Mouse (Mus musculus) erythroblast, embryonic 14.5 days (primary cell): Measurements from ENCODE around the gene Map4k4. TPM values are rescaled to one million over a fixed set of nuclear protein-coding genes. Genes with fewer than 3 reads are reported as not detected.

Source experiments
- H3K27me3 ChIP-seq: 2 replicates; pipeline ENCODE4 v1.6.1; 2012; ENCODE audit warnings: inconsistent platforms; ENCODE audit not compliant: control insufficient read depth
- H3K36me3 ChIP-seq: 2 replicates; pipeline ENCODE4 v1.6.1; 2012; ENCODE audit warnings: mild to moderate bottlenecking, inconsistent platforms; ENCODE audit not compliant: control insufficient read depth
- H3K4me1 ChIP-seq: 2 replicates; pipeline ENCODE4 v1.6.1; 2012; ENCODE audit warnings: inconsistent platforms; ENCODE audit not compliant: control insufficient read depth
- H3K4me3 ChIP-seq: replicated peaks from 2 replicates; pipeline ENCODE3; 2012; ENCODE audit warnings: moderate library complexity, mild to moderate bottlenecking, inconsistent platforms
- H3K9me3 ChIP-seq: 2 replicates; pipeline ENCODE4 v1.6.1; 2012; ENCODE audit warnings: low read length, inconsistent platforms, mixed read lengths; ENCODE audit not compliant: control insufficient read depth
- GATA1 ChIP-seq: IDR thresholded peaks from 2 replicates; pipeline ENCODE4 v1.6.1; 2012; ENCODE audit warnings: low read length, inconsistent platforms, mixed read lengths
- TAL1 ChIP-seq: IDR thresholded peaks from 3 replicates; pipeline ENCODE4 v1.6.1; 2012; ENCODE audit warnings: low read length, inconsistent platforms, mixed read lengths
- polyA plus RNA-seq: library from polyadenylated mRNA; stranded (reverse); fragments of >175 nt; gene quantifications from 2 replicates; pipeline ENCODE4 v1.2.3, GENCODE M21; 2012

Gene Map4k4
- polyA plus RNA-seq, 1 experiment: 0.12 TPM

DNA sequence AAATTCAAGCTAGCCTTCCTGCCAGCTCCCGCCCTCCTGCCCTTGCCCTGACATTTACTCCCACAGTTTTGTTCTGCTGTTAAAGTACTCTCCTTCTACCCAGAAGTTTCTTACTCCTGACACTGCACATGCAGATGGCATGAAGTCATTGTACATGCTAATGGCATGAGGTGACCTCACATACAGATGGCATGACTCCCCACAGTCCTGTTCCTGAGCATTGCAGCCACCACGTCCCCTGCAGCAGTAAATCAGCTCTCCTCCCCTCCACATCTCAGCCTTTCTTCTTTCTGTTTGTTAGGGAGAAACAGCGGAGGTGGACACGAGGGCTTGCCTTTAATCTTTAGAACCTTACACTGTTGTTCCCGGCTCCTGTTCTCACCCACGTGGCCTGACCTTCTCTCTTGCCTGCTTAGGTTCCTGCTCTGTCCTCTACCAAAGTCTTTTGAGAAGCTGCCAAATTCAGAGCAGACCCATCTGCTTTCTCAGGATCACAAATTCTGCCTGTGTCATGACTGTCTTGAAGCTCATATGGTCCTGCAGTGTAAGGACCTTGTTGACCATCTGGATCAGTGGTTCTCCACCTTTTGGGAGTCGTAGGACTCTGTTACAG, 114.5 kb downstream of the Map4k4 start:
- peaks cover 24% of the 10 kb centered on the region for H3K36me3 ChIP-seq
- no peak overlapping the region for H3K4me3 ChIP-seq
- H3K27me3 ChIP-seq: no peaks in the 10 kb centered on the region
- TF ChIP-seq GATA1 (no peak), TAL1 (no peak)
- H3K9me3 ChIP-seq: peaks cover 9% of the 10 kb centered on the region; the same call in 1 of the 2 replicates
- H3K4me1 ChIP-seq: no peaks in the 10 kb centered on the region

DNA sequence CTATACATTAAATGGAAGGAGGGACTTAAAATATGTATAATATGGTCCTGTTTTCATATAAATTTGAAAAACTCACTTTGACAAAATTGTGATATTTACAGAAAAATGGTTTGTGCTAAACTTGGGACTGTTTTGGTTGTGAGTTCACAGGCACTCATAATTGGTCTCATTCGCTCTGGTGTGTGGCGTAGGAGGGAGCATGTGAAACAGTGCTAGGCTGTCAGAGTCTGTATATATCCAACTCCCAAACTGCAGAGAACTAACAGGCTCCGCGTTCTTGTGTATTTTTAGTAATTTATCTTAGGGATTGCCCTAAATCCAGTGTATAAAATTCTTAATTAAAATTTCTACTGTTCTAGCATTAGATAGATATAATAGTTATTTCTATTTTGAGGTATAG, 120.9 kb downstream of the Map4k4 start:
- Histone ChIP-seq H3K4me1 (no peaks in the 10 kb centered on the region), H3K9me3 (no peaks in the 10 kb centered on the region), H3K36me3 (peaks cover 12% of the 10 kb centered on the region), H3K4me3 (no peak overlapping the region), H3K27me3 (no peaks in the 10 kb centered on the region)
- TF ChIP-seq GATA1: no peak
- TF ChIP-seq TAL1: no peak

DNA sequence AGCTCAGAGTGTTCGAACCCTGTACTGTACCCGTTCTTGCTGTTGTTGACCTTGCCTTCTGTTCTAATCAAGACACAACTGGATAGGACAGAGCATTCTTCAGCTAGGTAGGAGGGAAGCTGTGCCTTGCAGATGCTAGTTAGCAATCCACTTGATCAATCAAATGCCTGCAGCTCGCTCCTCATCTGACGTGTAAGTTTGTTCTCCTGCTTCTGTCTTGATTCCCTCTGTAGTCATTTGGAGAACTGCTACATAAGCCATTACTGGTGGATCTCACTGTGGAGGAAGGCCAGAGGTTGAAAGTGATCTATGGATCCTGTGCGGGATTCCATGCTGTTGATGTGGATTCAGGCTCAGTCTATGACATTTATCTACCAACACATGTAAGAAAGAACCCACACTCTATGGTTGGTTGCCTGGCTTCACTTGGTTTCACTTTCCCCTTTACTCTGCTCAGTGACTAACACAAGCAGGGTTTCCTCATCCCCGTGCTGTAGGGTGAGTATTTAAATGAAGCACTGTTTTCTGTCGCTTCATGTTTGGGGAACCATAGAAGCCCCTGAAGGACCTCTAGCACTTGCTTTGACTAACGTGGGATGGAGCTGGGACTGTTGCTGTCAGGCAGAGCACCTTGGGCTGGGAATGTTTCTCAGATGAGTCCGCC, 121.9 kb downstream of the Map4k4 start:
- peaks cover 9% of the 10 kb centered on the region for H3K36me3 ChIP-seq
- no peaks in the 10 kb centered on the region for H3K27me3 ChIP-seq
- TF ChIP-seq TAL1: no peak
- TF ChIP-seq GATA1: no peak
- no peak overlapping the region for H3K4me3 ChIP-seq
- no peaks in the 10 kb centered on the region for H3K9me3 ChIP-seq
- no peaks in the 10 kb centered on the region for H3K4me1 ChIP-seq

DNA sequence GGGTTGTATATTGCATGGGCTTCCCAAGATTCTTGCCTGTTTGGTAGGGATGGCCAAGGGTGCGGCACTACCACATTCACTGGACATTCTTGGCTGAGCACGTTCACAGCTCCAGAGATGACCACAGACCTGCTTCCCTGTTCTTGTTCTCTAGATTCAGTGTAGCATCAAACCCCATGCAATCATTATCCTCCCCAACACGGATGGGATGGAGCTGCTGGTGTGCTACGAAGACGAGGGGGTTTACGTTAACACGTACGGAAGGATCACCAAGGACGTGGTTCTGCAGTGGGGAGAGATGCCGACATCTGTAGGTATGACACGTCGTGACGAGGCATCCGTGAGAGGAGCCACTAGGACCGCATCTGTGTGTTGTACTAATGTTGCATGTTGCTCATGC, 122.5 kb downstream of the Map4k4 start:
- TF ChIP-seq TAL1: no peak
- no peak for TF ChIP-seq GATA1

DNA sequence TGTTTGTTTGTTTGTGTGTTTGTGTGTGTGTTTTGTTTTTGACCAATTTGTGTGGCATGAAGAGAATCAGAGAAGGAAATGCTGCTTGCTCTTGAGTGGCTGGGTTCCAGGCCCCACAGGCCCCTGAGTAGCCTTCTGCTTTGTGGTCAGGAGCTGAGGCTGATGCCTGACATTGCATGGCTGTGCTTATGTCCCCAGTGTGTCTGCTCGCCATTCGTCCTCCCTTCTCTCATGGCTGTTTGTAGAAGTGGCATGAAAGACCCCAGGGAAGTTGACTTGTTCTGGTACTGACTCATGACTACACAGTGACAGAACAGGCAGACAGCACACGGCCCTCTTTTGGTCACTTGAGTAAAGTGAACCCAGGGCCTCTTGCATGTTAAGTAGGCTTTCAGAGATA, 123.0 kb downstream of the Map4k4 start:
- Histone ChIP-seq H3K4me3 (no peak overlapping the region), H3K4me1 (no peaks in the 10 kb centered on the region), H3K36me3 (peaks cover 9% of the 10 kb centered on the region), H3K27me3 (no peaks in the 10 kb centered on the region), H3K9me3 (no peaks in the 10 kb centered on the region)
- TF ChIP-seq TAL1 (no peak), GATA1 (no peak)

More for the DNA sequence above, 122.5 kb downstream of the Map4k4 start:
- Histone ChIP-seq H3K36me3 (peaks cover 9% of the 10 kb centered on the region), H3K4me3 (no peak overlapping the region), H3K27me3 (no peaks in the 10 kb centered on the region), H3K4me1 (no peaks in the 10 kb centered on the region), H3K9me3 (no peaks in the 10 kb centered on the region)

DNA sequence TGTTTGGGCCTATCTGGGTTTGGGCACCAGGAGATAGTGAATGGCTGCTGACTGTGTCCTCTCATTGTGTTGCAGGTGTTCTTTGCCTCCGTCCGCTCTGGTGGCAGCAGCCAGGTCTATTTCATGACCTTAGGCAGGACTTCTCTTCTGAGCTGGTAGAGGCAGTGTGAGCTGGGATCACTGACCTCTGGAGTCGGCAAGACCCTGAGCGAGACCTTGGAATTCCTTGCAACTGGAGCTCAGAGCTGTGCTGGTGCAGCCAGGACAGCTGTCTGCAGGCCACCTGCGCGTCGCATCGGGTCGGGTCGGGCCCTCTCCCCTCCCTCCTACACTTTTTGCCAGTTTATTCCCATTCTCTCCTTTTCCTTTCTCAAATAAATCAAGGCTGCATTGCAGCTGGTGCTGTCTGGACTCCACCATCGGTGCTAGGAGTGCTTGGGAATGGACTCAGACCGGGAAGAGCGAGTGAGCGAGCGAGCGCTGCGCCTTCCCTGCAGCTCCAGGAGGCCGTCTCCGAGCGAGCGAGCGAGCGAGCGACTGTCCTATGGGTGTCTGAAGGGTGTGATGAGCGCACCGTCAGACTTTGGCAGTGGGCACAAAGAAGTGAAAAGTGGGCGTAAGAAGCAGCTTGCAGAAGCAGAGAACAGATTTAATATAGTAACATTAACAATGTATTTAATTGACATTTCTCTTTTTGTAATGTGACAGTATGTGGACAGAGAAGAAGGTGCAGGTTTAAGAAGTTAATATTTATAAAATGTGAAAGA, 124.0 kb downstream of the Map4k4 start:
- TF ChIP-seq GATA1: no peak
- no peak for TF ChIP-seq TAL1
- no peaks in the 10 kb centered on the region for H3K27me3 ChIP-seq
- H3K36me3 ChIP-seq: peaks cover 9% of the 10 kb centered on the region
- no peak overlapping the region for H3K4me3 ChIP-seq
- H3K9me3 ChIP-seq: no peaks in the 10 kb centered on the region
- H3K4me1 ChIP-seq: no peaks in the 10 kb centered on the region

DNA sequence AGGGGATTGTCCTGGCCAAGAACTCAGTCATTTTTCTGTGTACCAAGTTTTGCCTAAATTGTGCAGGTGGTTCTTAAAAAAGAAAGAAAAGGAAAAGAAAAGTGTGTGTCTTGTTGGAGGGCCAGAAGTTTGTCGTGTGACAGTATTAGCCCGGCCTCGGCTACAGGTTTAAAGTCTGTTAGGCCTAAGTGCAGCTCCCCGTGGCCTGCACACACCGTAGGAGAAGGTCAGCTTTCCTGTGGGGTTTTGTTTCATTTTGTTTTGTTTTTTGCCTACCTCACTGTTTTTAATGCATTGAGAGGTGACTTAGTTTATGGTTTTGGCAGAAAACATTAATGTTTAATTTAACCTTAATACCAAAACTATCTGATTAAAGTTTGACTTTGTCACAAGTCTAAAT, 124.7 kb downstream of the Map4k4 start:
- H3K4me3 ChIP-seq: no peak overlapping the region
- H3K9me3 ChIP-seq: no peaks in the 10 kb centered on the region
- TF ChIP-seq TAL1 (no peak), GATA1 (no peak)
- H3K27me3 ChIP-seq: no peaks in the 10 kb centered on the region
- peaks cover 9% of the 10 kb centered on the region for H3K36me3 ChIP-seq
- no peaks in the 10 kb centered on the region for H3K4me1 ChIP-seq

DNA sequence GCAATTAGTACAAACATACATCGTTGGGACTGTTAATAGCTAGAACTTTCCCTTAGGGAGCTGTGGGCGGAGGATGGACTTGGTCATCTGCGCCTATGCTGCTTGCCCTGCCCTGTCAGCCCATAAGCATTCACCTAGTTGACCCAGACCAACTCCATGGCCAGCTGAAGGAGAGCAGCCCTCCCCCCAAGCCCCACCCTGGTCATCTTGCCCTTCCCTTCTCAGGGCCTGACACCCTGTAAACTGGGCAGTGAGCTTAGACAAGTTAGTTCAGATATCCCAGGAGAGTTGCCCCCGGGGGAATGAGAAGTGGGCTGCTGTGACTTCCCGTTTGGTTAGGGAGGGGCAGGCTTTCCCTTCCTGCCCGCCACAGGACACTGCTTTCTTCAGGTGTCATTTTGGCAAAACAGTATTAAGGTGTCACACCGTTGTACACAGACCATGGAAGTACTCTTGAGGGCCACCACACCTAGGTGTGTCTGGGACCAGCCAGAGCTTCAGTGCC, 126.5 kb downstream of the Map4k4 start:
- no peaks in the 10 kb centered on the region for H3K27me3 ChIP-seq
- H3K4me1 ChIP-seq: no peaks in the 10 kb centered on the region
- peaks cover 9% of the 10 kb centered on the region for H3K36me3 ChIP-seq
- no peak overlapping the region for H3K4me3 ChIP-seq
- TF ChIP-seq GATA1: no peak
- no peak for TF ChIP-seq TAL1
- H3K9me3 ChIP-seq: no peaks in the 10 kb centered on the region

DNA sequence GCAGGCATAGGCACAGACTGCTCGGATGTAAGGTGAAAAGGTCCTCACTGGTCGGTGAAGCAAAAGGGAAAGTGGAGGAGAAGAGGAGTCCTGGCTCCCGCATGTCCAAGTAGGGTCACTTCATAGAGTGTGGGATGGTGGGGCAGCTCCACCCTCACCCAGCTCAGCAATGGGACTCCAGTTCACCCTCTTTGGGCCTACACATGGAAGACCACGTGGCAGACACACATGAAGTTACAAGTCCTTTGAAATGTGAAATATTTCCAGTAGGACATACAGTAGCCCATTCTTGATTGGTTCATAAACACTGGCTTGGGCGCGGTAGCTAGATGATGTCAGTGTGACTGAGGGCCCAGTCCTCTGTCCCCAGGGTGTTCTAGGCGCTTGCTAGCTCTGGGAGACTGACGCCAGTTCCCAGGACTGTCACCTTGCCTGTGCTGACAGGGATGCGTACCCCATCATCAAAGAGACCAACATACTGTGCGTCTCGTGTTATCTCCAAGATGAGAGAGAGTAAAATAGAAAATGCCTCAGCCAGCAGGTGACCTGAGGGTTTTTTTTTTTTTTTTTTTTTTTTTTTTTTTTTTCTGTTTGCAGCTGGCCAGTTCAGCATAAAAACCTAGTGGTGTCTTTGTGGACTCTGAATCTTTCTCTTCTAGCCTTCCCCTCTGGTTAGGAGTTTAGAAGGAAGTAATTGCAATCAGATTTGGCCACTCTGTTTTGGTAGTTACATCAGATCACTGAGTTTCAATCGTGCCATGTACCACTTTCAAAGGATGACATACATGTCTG, 127.7 kb downstream of the Map4k4 start:
- no peak overlapping the region for H3K4me3 ChIP-seq
- no peaks in the 10 kb centered on the region for H3K9me3 ChIP-seq
- peaks cover 3% of the 10 kb centered on the region for H3K36me3 ChIP-seq
- TF ChIP-seq TAL1: no peak
- no peak for TF ChIP-seq GATA1
- H3K4me1 ChIP-seq: no peaks in the 10 kb centered on the region
- H3K27me3 ChIP-seq: no peaks in the 10 kb centered on the region
